Mouse (Mus musculus): ENCODE measurements around the gene Cln3.

Gene Cln3

GRCm38 (mm10) chr7:126594862-126595561 lies 9.4 kb upstream of the Cln3 start, which contains the start of gene Il27:
TSS of gene Il27 (minus strand) at chr7:126594941.
- DNase-seq (ENCODE audit: low read depth, low spot score) = no peak

- DNase-seq (ENCODE audit: low read depth, low spot score) = peak; percentile 84
Measured at GRCm38 (mm10) chr7:126587779-126588178, 2.2 kb upstream of the Cln3 start.

GRCm38 (mm10) chr7:126586839-126587238 lies 1.2 kb upstream of the Cln3 start:
- DNase-seq (ENCODE audit: low read depth, low spot score) = no peak

GRCm38 (mm10) chr7:126584506-126584977 lies 1.1 kb downstream of the Cln3 start, which contains the start of gene Apobr:
TSS of gene Apobr (plus strand) at chr7:126584942.
- DNase-seq (ENCODE audit: low read depth, low spot score) = peak; percentile 33

GRCm38 (mm10) chr7:126583761-126584160 lies 1.9 kb downstream of the Cln3 start:
- DNase-seq (ENCODE audit: low read depth, low spot score) = no peak

GRCm38 (mm10) chr7:126583251-126583709 lies 2.3 kb downstream of the Cln3 start:
- DNase-seq (ENCODE audit: low read depth, low spot score) = peak; percentile 97

GRCm38 (mm10) chr7:126582759-126583158 lies 2.9 kb downstream of the Cln3 start:
- peak; percentile 59 for DNase-seq (ENCODE audit: low read depth, low spot score)

GRCm38 (mm10) chr7:126581661-126582060 lies 4.0 kb downstream of the Cln3 start:
- no peak for DNase-seq (ENCODE audit: low read depth, low spot score)

GRCm38 (mm10) chr7:126579172-126579571 lies 6.4 kb downstream of the Cln3 start:
- DNase-seq (ENCODE audit: low read depth, low spot score) = peak; percentile 53

- peak; percentile 87 for DNase-seq (ENCODE audit: low read depth, low spot score)
Measured at GRCm38 (mm10) chr7:126576946-126577345, 8.7 kb downstream of the Cln3 start.

GRCm38 (mm10) chr7:126566094-126566765 lies 19.4 kb downstream of the Cln3 start, which contains the start of gene Eif3c:
TSS of gene Eif3c (minus strand) at chr7:126566411.
- DNase-seq (ENCODE audit: low read depth, low spot score) = peak; percentile 96

GRCm38 (mm10) chr7:126565693-126566092 lies 19.9 kb downstream of the Cln3 start:
- peak; percentile 63 for DNase-seq (ENCODE audit: low read depth, low spot score)

GRCm38 (mm10) chr7:126556635-126557034 lies 29.0 kb downstream of the Cln3 start:
- DNase-seq (ENCODE audit: low read depth, low spot score) = no peak

GRCm38 (mm10) chr7:126554796-126555195 lies 30.8 kb downstream of the Cln3 start:
- no peak for DNase-seq (ENCODE audit: low read depth, low spot score)

- no peak for DNase-seq (ENCODE audit: low read depth, low spot score)
Measured at GRCm38 (mm10) chr7:126545631-126546030, 40.0 kb downstream of the Cln3 start.

- DNase-seq (ENCODE audit: low read depth, low spot score) = no peak
Measured at GRCm38 (mm10) chr7:126541661-126542060, 44.0 kb downstream of the Cln3 start.

- DNase-seq (ENCODE audit: low read depth, low spot score) = peak; percentile 70
Measured at GRCm38 (mm10) chr7:126537820-126538585, 47.6 kb downstream of the Cln3 start.

- no peak for DNase-seq (ENCODE audit: low read depth, low spot score)
Measured at GRCm38 (mm10) chr7:126536466-126536865, 49.2 kb downstream of the Cln3 start.

- DNase-seq (ENCODE audit: low read depth, low spot score) = peak; percentile 18
Measured at GRCm38 (mm10) chr7:126535766-126536165, 49.9 kb downstream of the Cln3 start.

- DNase-seq (ENCODE audit: low read depth, low spot score) = no peak
Measured at GRCm38 (mm10) chr7:126533434-126533833, 52.2 kb downstream of the Cln3 start.

GRCm38 (mm10) chr7:126528166-126528577 lies 57.4 kb downstream of the Cln3 start:
- peak; percentile 72 for DNase-seq (ENCODE audit: low read depth, low spot score)

- DNase-seq (ENCODE audit: low read depth, low spot score) = no peak
Measured at GRCm38 (mm10) chr7:126523316-126523715, 62.3 kb downstream of the Cln3 start.
